Mouse (Mus musculus): Measurements from ENCODE around the gene A930009A15Rik.

GRCm38 (mm10) chr10:115583071-115583470 is 13.3 kb downstream of the A930009A15Rik start:
- TF ChIP-seq POLR2A (IDR thresholded peaks at IDR 0.05; ENCODE audit: insufficient read depth, low read depth, low read length) (no peak), CTCF (IDR thresholded peaks at IDR 0.05; ENCODE audit: insufficient read depth, low read depth, low read length) (no peak)

Measured in olfactory bulb, adult 2 months (tissue).